Mouse (Mus musculus): ENCODE results near the gene A630001G21Rik. TPM values are rescaled to one million over a fixed set of nuclear protein-coding genes. Genes with fewer than 3 reads are reported as not detected.

A630001G21Rik gene
- polyA plus RNA-seq, 1 experiment from 2014 or later: 1.5 TPM

DNA sequence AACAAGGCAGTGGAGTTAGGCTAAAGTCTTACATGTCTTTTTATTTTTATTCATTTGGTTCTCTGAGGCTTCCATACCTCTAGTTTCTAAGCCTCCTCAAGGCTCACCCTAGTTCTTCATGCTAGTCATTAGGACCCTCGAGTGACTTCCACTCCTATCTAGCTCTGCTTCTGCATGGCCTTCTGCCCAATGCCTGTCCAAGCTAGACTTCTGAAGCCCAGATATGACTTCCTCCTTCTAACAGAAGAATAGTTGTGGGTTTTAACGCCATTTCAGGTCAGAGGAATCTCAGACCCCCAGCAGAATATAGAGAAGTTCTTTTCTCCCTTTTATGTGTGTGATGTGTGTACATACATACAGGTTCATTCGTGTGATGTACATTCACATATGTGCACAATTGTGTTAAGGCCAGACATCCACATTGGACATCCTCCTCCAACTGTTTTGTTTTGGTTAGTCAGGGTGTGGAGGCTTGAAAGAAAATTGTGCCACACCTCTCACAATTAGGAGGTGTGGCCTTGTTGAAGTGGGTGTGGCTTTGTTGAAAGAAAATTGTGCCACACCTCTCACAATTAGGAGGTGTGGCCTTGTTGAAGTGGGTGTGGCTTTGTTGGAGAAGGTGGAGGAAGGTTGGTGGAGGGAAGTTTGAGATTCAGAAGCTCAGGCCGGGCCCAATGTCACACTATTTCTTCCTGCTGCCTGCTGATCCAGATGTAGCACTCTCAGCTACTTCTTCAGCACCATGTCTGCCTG, 1.2 kb upstream of the A630001G21Rik start:
- Histone ChIP-seq H3K4me2 (replicated peaks; ENCODE audit: low read depth, low read length) (no peak overlapping the region), H3K27me3 (replicated peaks; ENCODE audit: insufficient read depth, low read length) (no peaks in the 10 kb centered on the region), H3K36me3 (ENCODE audit: insufficient read depth, low read length) (no peaks in the 10 kb centered on the region), H3K4me1 (ENCODE audit: insufficient read depth, low read depth, low read length) (no peaks in the 10 kb centered on the region), H3K4me3 (ENCODE audit: low read depth, low read length) (no peak overlapping the region), H3K9ac (replicated peaks; ENCODE audit: low read depth) (no peak overlapping the region), H3K9me3 (ENCODE audit: low read length) (no peaks in the 10 kb centered on the region), H3K27ac (ENCODE audit: low read length) (no peak overlapping the region)
- DNase-seq (ENCODE audit: low spot score) (no peak), ATAC-seq (no peak)
- no peak for TF ChIP-seq CTCF (IDR thresholded peaks at IDR 0.05)
- WGBS: 70% methylated on average over 4 of the region's 4 CpGs

DNA sequence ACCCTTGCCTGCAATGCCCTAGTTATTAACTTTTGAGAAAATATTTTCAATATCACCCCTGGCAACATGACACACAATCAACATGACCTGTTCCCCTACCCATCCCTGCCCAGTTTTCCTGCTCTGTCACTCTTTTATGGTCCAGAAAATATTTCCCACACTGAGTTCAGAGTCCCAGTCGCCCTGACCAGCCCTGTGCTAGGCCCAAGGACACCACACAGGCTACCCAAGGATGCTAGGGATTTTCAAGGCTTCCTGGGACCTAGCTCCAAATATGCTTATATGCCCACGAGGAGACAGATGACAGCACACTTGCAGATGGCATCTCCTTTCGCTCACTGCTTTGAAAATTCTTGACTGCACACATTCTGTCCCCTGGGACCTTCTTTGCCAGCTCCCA, 569 bp upstream of the A630001G21Rik start:
- Histone ChIP-seq H3K4me3 (ENCODE audit: low read depth, low read length) (no peak overlapping the region), H3K27me3 (replicated peaks; ENCODE audit: insufficient read depth, low read length) (no peaks in the 10 kb centered on the region), H3K9me3 (ENCODE audit: low read length) (no peaks in the 10 kb centered on the region), H3K4me1 (ENCODE audit: insufficient read depth, low read depth, low read length) (no peaks in the 10 kb centered on the region), H3K4me2 (replicated peaks; ENCODE audit: low read depth, low read length) (no peak overlapping the region), H3K36me3 (ENCODE audit: insufficient read depth, low read length) (no peaks in the 10 kb centered on the region), H3K9ac (replicated peaks; ENCODE audit: low read depth) (no peak overlapping the region), H3K27ac (ENCODE audit: low read length) (no peak overlapping the region)
- WGBS: 51% methylated on average over 3 of the region's 3 CpGs
- ATAC-seq (no peak), DNase-seq (ENCODE audit: low spot score) (no peak)
- TF ChIP-seq EP300 (IDR thresholded peaks at IDR 0.05) (no peak), CTCF (IDR thresholded peaks at IDR 0.05) (no peak)

DNA sequence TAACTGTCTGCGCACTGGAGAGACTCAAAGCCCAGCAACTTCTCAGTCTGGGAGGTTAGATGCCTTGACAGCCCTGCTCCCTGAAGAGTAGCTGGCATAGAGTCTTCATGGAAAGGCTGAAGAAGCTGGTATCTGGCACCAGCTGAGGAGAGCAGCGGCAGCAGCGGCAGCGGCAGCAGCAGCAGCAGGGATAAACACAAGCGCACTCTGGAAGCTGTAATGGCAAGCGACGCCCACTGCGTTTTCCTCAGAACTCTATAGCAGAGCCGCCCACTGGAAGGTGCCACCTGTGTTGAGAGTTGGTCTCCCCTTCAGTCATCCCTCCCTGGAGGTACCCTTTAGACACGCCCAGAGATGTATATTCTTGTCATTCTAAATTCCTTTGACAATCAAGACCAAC, 2.3 kb downstream of the A630001G21Rik start:
- Histone ChIP-seq H3K27ac (ENCODE audit: low read length) (no peak overlapping the region), H3K4me3 (ENCODE audit: low read depth, low read length) (no peak overlapping the region), H3K9me3 (ENCODE audit: low read length) (no peaks in the 10 kb centered on the region), H3K4me1 (ENCODE audit: insufficient read depth, low read depth, low read length) (no peaks in the 10 kb centered on the region), H3K9ac (replicated peaks; ENCODE audit: low read depth) (no peak overlapping the region), H3K27me3 (replicated peaks; ENCODE audit: insufficient read depth, low read length) (no peaks in the 10 kb centered on the region), H3K36me3 (ENCODE audit: insufficient read depth, low read length) (no peaks in the 10 kb centered on the region), H3K4me2 (replicated peaks; ENCODE audit: low read depth, low read length) (no peak overlapping the region)
- no peak for TF ChIP-seq CTCF (IDR thresholded peaks at IDR 0.05)
- TF ChIP-seq EP300 (IDR thresholded peaks at IDR 0.05): no peak
- DNase-seq (ENCODE audit: low spot score) (no peak), ATAC-seq (no peak)
- 49% methylated on average over 10 of the region's 10 CpGs for WGBS

DNA sequence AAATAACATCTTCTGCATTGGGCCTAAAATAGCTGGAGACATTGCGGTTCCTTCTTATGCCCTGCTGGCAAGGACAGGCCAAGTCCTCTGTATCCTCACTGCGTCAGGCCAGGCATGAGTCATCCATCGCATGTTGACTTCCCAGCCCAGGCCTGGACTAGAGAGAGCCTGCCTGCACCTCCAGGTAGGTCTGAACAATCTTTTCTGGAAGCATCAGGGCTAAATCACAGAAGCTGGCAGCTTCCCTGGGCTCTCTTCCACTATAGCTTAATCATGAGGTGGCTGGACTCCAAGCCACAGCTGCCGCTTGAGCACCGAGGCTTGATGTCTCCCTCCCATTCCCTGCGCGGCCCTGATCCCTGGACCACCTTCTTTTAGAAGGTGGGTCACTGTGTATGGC, 3.3 kb downstream of the A630001G21Rik start:
- DNase-seq (ENCODE audit: low spot score): no peak
- ATAC-seq: no peak
- Histone ChIP-seq H3K36me3 (ENCODE audit: insufficient read depth, low read length) (no peaks in the 10 kb centered on the region), H3K27ac (ENCODE audit: low read length) (no peak overlapping the region), H3K9me3 (ENCODE audit: low read length) (no peaks in the 10 kb centered on the region), H3K9ac (replicated peaks; ENCODE audit: low read depth) (no peak overlapping the region), H3K4me2 (replicated peaks; ENCODE audit: low read depth, low read length) (no peak overlapping the region), H3K27me3 (replicated peaks; ENCODE audit: insufficient read depth, low read length) (no peaks in the 10 kb centered on the region), H3K4me3 (ENCODE audit: low read depth, low read length) (no peak overlapping the region), H3K4me1 (ENCODE audit: insufficient read depth, low read depth, low read length) (no peaks in the 10 kb centered on the region)
- 78% methylated on average over 7 of the region's 7 CpGs for WGBS
- TF ChIP-seq CTCF (IDR thresholded peaks at IDR 0.05) (no peak), EP300 (IDR thresholded peaks at IDR 0.05) (no peak)

DNA sequence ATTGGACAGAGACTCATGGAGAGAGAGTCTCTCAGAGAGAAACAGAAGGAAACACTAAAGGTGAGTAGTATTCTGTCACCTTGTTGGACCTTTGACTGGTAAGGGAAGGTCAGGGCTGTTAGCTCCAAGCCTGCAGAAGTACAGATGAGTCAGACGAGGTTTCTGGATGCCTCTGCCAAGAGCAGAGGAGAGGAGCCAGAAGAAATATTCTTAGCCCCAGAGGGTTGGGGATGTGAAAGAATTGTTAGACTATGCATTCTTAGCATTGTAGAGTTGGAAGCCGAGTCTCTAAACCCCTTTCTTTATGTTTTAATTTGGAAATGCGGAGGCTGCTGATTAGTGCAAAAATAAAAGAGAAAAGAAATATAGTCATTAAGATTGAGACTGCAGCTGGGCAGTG, 6.5 kb downstream of the A630001G21Rik start:
- DNase-seq (ENCODE audit: low spot score) (no peak), ATAC-seq (no peak)
- Histone ChIP-seq H3K4me2 (replicated peaks; ENCODE audit: low read depth, low read length) (no peak overlapping the region), H3K9me3 (ENCODE audit: low read length) (no peaks in the 10 kb centered on the region), H3K4me3 (ENCODE audit: low read depth, low read length) (no peak overlapping the region), H3K27me3 (replicated peaks; ENCODE audit: insufficient read depth, low read length) (no peaks in the 10 kb centered on the region), H3K36me3 (ENCODE audit: insufficient read depth, low read length) (no peaks in the 10 kb centered on the region), H3K27ac (ENCODE audit: low read length) (no peak overlapping the region), H3K4me1 (ENCODE audit: insufficient read depth, low read depth, low read length) (no peaks in the 10 kb centered on the region), H3K9ac (replicated peaks; ENCODE audit: low read depth) (no peak overlapping the region)
- WGBS: 69% methylated on average over 3 of the region's 3 CpGs
- no peak for TF ChIP-seq CTCF (IDR thresholded peaks at IDR 0.05)
- TF ChIP-seq EP300 (IDR thresholded peaks at IDR 0.05): no peak

DNA sequence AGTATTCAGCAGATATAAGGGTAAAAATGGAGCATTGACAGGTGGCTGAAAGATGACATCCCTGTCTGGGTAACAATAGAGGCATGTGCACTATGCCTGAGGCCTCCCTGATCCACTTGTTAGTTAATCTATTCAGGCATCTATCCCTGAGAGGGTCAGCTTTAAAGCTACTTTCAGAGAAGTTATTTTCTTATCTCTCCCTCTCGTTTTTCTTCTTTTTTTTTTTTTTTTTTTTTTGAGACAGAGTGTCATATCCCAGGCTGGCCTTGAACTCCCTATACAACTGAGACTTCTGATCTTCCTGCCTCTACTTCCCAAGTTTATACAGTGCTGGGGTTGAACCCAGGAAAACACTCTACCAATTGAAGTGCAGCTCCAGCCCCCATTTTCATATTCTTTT, 10.7 kb downstream of the A630001G21Rik start:
- no peaks in the 10 kb centered on the region for H3K9me3 ChIP-seq (ENCODE audit: low read length)
- no peak overlapping the region for H3K4me3 ChIP-seq (ENCODE audit: low read depth, low read length)
- no peaks in the 10 kb centered on the region for H3K36me3 ChIP-seq (ENCODE audit: insufficient read depth, low read length)
- TF ChIP-seq EP300 (IDR thresholded peaks at IDR 0.05) (no peak), CTCF (IDR thresholded peaks at IDR 0.05) (no peak)
- H3K27me3 ChIP-seq (replicated peaks; ENCODE audit: insufficient read depth, low read length): no peaks in the 10 kb centered on the region
- H3K9ac ChIP-seq (replicated peaks; ENCODE audit: low read depth): no peak overlapping the region
- DNase-seq (ENCODE audit: low spot score): no peak
- no peaks in the 10 kb centered on the region for H3K4me1 ChIP-seq (ENCODE audit: insufficient read depth, low read depth, low read length)
- H3K27ac ChIP-seq (ENCODE audit: low read length): no peak overlapping the region
- WGBS: 14% methylated on average over 1 of the region's 1 CpGs
- no peak for ATAC-seq
- H3K4me2 ChIP-seq (replicated peaks; ENCODE audit: low read depth, low read length): no peak overlapping the region

DNA sequence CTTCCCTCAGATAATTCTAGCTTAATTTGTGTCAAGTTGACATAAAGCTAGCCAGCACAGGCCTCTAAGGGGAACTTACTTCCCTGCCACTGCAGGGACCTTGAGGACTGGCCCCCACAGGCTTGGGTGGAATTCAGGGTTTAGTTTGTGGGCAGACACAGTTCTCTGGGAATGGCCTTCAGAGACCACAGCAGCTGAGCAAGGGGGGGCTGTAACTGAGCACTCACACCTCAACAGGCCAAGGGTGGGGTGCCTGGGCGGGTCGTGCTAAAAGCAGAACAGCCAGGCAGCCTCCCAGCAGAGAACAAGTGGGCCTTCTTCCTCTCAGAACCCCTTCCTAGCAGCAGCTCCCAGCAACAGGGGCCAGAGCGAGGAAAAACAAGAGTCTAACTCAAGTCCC, 12.3 kb downstream of the A630001G21Rik start:
- no peak for DNase-seq (ENCODE audit: low spot score)
- no peaks in the 10 kb centered on the region for H3K36me3 ChIP-seq (ENCODE audit: insufficient read depth, low read length)

More for the DNA sequence above, 12.3 kb downstream of the A630001G21Rik start:
- WGBS: 61% methylated on average over 3 of the region's 3 CpGs
- no peak for ATAC-seq
- Histone ChIP-seq H3K9ac (replicated peaks; ENCODE audit: low read depth) (no peak overlapping the region), H3K9me3 (ENCODE audit: low read length) (no peaks in the 10 kb centered on the region), H3K27me3 (replicated peaks; ENCODE audit: insufficient read depth, low read length) (no peaks in the 10 kb centered on the region), H3K4me1 (ENCODE audit: insufficient read depth, low read depth, low read length) (no peaks in the 10 kb centered on the region), H3K4me2 (replicated peaks; ENCODE audit: low read depth, low read length) (no peak overlapping the region), H3K4me3 (ENCODE audit: low read depth, low read length) (no peak overlapping the region), H3K27ac (ENCODE audit: low read length) (no peak overlapping the region)
- no peak for TF ChIP-seq EP300 (IDR thresholded peaks at IDR 0.05)
- TF ChIP-seq CTCF (IDR thresholded peaks at IDR 0.05): no peak

Data from lung, postnatal 0 days (tissue).